9 mouse cellular contexts compared by ENCODE assay signal in genomic region chr16:90187453-90187852, GRCm38 (mm10). TPM values are rescaled to one million over a fixed set of nuclear protein-coding genes. Genes with fewer than 3 reads are reported as not detected.
A peak's percentile ranks its signal among the peaks of the same experiment; 100 is the strongest.
DNase-seq lines count a peak whose midpoint lies in the region; ATAC-seq and TF ChIP-seq lines count a peak whose summit lies in the region.
"Had no signal": no experiment of that assay in that cellular context is flagged by ENCODE, and none has a peak within 500 bp of the region (broad histone marks: within the 10 kb centered on the region; RNA-seq: fewer than 3 reads in every experiment).

No protein-coding gene starts in this region.

- WGBS in kidney, postnatal 0 days: 14% methylated on average over 13 of the region's 13 CpGs

- H3K36me3 ChIP-seq in kidney, postnatal 0 days (ENCODE audit: insufficient read depth, low read length): no peaks in the 10 kb centered on the region

- peak; percentile 39; the same call in 1 of the 2 replicates for TF ChIP-seq CTCF in gastrocnemius, adult 2 months (IDR thresholded peaks at IDR 0.05)
- peak; percentile 69 for TF ChIP-seq CTCF in kidney, postnatal 0 days (IDR thresholded peaks at IDR 0.05; ENCODE audit: low read depth)

- no peaks in the 10 kb centered on the region for H3K9me3 ChIP-seq in kidney, postnatal 0 days (replicated peaks; ENCODE audit: low read length)

- no peak overlapping the region for H3K9ac ChIP-seq in kidney, postnatal 0 days (ENCODE audit: low read depth, low read length)

- H3K4me1 ChIP-seq in kidney, postnatal 0 days (replicated peaks; ENCODE audit: insufficient read depth, low read length): 0 out of 2 replicates have a peak, but pooled peaks cover 3% of the 10 kb centered on the region

- intact Hi-C loops in gastrocnemius, adult 2 months (cut with DNase I): loop anchor here (2.0 kb wide), 1 partner anchor 413 kb away; no protein-coding TSS in a partner anchor

- H3K27ac ChIP-seq in gastrocnemius, adult 2 months: no peak overlapping the region
- no peak overlapping the region for H3K27ac ChIP-seq in kidney, postnatal 0 days

- DNase-seq in gastrocnemius, adult 2 months: peak; percentile 30
- DNase-seq in gastrocnemius, postnatal 25 days: no peak
- peak; percentile 75 to 87 for DNase-seq in adrenal gland, adult (ENCODE audit: inconsistent age in 2 of 2, low spot score in 1 of 2)
- DNase-seq in heart, adult 8-10 months (ENCODE audit: low spot score): peak; percentile 48
- peak; percentile 74 for DNase-seq in kidney, postnatal 0 days (ENCODE audit: low spot score)
- no peak for DNase-seq in frontal cortex, postnatal 14 days (ENCODE audit: low spot score in 2 of 2)
- no peak for DNase-seq in cerebellum, adult 11 months

- no peak overlapping the region for H3K4me3 ChIP-seq in gastrocnemius, adult 2 months
- H3K4me3 ChIP-seq in kidney, postnatal 0 days (replicated peaks; ENCODE audit: low read depth, low read length): no peak overlapping the region
- H3K4me3 ChIP-seq: myocyte had no signal

- peak; percentile 67 for ATAC-seq in kidney, postnatal 0 days (replicated peaks; ENCODE audit: low FRiP score, low read depth)
- ATAC-seq in megakaryocyte, adult 5-6 weeks (ENCODE audit: poor library complexity, severe bottlenecking): peak; percentile 59

- no peaks in the 10 kb centered on the region for H3K27me3 ChIP-seq in kidney, postnatal 0 days (ENCODE audit: insufficient read depth, low read length)

- no peak overlapping the region for H3K4me2 ChIP-seq in kidney, postnatal 0 days (ENCODE audit: low read length)

RNA-seq across cellular contexts. Expression of gene Sod1, which starts 33.1 kb away (rescaled TPM):
- total RNA-seq in gastrocnemius, adult 2 months (2021): 100 to 1,000 TPM; 292 to 307 TPM
- 100 to 1,000 TPM; 250 to 305 TPM for total RNA-seq in gastrocnemius, postnatal 25 days (2021)
- 100 to 1,000 TPM; 552 to 637 (median 573) TPM for total RNA-seq in heart, adult 8-10 months (2022)
- 1,212 and 1,309 TPM in 2 replicates for polyA plus RNA-seq in kidney, postnatal 0 days (2015; fragmentation: Nextera tagmentation; extraction: Ambion mirVana)
- total RNA-seq in megakaryocyte, adult 5-6 weeks (2015): 695 and 733 TPM in 2 replicates
- 791 and 806 TPM in 2 replicates for total RNA-seq in megakaryocyte, adult 5-6 weeks (2017)

RNA-seq across cellular contexts. Expression of gene Tiam1, which starts 43.9 kb away (rescaled TPM):
- total RNA-seq in gastrocnemius, adult 2 months (2021): 1 to 10 TPM; 6.4 to 7.1 TPM
- total RNA-seq in gastrocnemius, postnatal 25 days (2021): 1 to 10 TPM; 4.4 to 5.3 TPM
- total RNA-seq in heart, adult 8-10 months (2022): 1 to 10 TPM; 4.7 to 7.3 (median 6.7) TPM
- polyA plus RNA-seq in kidney, postnatal 0 days (2015; fragmentation: Nextera tagmentation; extraction: Ambion mirVana): 10.8 and 11.5 TPM in 2 replicates
- 61.3 and 80.9 TPM in 2 replicates for total RNA-seq in megakaryocyte, adult 5-6 weeks (2015)
- 60.0 and 74.7 TPM in 2 replicates for total RNA-seq in megakaryocyte, adult 5-6 weeks (2017)

Comparison
In these comparisons a context has a peak if more than half of its experiments do, and no peak if none do; other contexts are left out.
1. DNase-seq: peak in gastrocnemius, adult 2 months (single experiment), adrenal gland, adult (2 of 2), heart, adult 8-10 months (single experiment) and kidney, postnatal 0 days (single experiment); none in gastrocnemius, postnatal 25 days (single experiment), frontal cortex, postnatal 14 days (0 of 2) and cerebellum, adult 11 months (single experiment).
2. RNA of gene Tiam1, which starts 43.9 kb away (total RNA-seq): 60.0 to 80.9 TPM in megakaryocyte, adult 5-6 weeks; 6.4 to 7.1 TPM in gastrocnemius, adult 2 months, 4.7 to 7.3 TPM in heart, adult 8-10 months and 4.4 to 5.3 TPM in gastrocnemius, postnatal 25 days; every median in the first group is over 4 times any median in the second.